Mouse (Mus musculus): ENCODE results near the gene Nos3. TPM values are rescaled to one million over a fixed set of nuclear protein-coding genes. Genes with fewer than 3 reads are reported as not detected.

Nos3 gene
- total RNA-seq (2021) = 1 to 10 TPM; 6.8 to 7.0 TPM
- long read RNA-seq, full-length matches to known transcripts = 31 of 40 reads
- long read RNA-seq, partial matches to known transcripts = 0 of 40 reads
- long read RNA-seq, other reads (novel, unspliced or antisense) = 9 of 40 reads

- DNase-seq (ENCODE audit: low spot score in 2 of 2) = no peak
Measured at GRCm38 (mm10) chr5:24364508-24364907, at the start of gene Nos3. TSS of gene Nos3 (plus strand) at chr5:24364810.

GRCm38 (mm10) chr5:24319776-24320466, 44.7 kb upstream of the Nos3 start:
- DNase-seq (ENCODE audit: low spot score in 2 of 2) = no peak

GRCm38 (mm10) chr5:24320467-24320813, 44.2 kb upstream of the Nos3 start:
- DNase-seq (ENCODE audit: low spot score in 2 of 2) = peak; percentile 35 to 37

DNA sequence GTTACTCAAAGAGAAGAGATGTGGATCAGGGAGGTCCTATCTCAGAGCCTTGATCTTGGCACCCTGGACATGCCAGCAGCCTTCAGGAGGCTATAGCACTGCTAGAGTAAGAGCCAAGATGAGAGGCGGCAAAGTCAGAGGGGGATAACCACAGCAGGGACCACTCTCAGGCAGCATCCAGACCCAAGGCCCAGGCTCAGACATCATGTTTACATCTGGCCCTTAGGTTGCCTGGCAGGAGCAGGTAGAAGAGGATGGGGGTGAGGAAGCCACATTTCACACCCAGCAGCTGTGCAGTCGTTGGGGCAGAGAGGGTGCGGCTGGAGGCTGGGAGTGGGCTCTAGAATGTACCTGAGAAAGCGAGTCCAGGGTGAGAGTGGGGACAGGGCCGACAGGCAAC, 43.7 kb upstream of the Nos3 start:
- no peak for DNase-seq (ENCODE audit: low spot score in 2 of 2)

DNA sequence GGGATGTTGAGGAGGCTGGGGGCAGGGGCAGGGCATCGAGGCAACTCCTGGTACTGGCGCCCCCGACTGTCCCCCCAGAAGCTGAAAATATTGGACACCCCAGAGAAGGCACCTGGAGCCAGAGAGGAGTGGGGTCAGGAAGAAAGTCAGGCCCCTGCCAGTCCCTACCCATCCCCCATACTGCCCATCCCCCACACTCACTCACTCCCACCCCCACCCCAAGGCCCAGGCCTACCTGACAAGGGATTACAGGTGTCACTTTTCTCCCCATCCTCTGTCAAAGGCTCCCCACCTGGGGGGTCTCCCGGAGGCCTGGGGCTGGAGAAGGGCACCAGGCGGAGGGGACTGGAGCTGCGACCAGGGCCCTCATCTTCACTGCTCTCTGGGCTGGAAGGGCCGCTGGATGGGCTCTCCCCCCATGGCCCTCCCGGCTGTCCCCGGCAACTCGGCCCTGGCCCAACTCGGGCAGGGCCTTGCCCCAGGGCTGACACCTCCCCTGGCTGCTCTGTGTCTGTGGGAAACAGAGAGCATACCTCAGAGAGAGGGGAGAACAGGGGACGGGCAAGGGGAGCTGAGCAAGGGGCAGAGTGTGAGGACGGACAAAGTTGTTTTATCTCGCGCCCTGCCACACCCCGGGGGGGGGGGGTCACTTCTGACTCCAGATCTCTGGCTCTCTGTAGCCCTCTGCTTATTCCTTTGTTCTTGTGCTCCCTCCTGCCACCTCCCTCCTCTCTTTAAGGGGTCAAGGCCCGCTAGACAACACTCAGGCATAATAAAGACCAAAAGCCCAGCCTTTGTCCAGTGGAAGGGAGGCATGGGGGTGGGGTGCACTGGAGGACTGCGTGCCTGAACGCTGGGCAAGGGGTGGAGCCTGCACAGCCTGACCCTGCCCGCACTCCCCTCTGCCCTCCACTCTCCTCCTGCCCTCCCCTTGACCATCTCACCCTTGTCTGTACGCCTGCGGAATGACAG, 42.6 kb upstream of the Nos3 start:
- no peak for DNase-seq (ENCODE audit: low spot score in 2 of 2)

GRCm38 (mm10) chr5:24325251-24325650, 39.4 kb upstream of the Nos3 start:
- no peak for DNase-seq (ENCODE audit: low spot score in 2 of 2)

GRCm38 (mm10) chr5:24326166-24326841, 38.3 kb upstream of the Nos3 start:
- DNase-seq (ENCODE audit: low spot score in 2 of 2) = no peak

DNA sequence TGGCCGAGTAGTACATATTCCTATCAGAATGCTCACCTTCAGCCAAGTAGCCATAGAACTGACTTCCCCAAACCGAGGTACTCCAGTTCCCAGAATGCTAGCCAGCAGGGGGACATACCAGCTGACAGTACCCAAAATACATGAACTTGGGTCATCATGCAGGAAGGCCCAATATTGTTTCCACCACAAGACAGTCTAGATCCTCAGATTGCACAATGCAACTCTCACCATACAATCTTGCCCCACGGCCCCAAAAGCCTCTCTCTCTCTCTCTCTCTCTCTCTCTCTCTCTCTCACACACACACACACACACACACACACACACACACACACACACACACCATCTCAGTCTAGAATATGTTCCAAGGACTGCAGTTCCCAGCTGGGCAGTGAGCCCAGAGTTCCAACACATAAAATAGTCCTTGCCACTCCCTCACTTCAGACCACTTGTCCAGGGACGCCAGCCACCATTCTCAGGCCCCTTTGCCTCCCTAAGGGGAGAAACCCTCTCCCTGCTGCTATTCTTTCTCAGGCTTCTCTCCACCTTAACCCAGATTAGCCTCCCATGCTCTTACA, 37.7 kb upstream of the Nos3 start:
- DNase-seq (ENCODE audit: low spot score in 2 of 2) = no peak

DNA sequence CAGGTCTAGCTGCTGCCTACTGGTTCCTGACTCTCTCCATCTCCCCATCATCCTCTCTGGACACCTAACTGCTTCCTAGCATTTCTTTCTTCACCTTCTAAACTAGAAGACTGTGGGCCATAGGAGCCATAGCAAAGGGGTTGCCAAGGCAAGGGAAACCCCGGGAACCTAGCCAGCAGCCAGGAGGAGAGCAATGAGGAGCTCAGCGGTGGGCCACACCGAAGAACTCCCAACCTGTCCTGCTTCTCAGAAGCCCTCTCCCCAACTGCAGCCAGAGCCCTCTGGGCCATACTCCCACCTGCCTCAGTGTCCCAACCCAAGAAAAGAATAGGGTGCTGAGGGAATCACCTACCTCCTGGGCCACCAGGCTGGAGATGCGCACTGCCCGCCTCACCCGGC, 35.8 kb upstream of the Nos3 start:
- DNase-seq (ENCODE audit: low spot score in 2 of 2) = no peak

- no peak for DNase-seq (ENCODE audit: low spot score in 2 of 2)
Measured at GRCm38 (mm10) chr5:24329212-24329964, 35.2 kb upstream of the Nos3 start.

DNA sequence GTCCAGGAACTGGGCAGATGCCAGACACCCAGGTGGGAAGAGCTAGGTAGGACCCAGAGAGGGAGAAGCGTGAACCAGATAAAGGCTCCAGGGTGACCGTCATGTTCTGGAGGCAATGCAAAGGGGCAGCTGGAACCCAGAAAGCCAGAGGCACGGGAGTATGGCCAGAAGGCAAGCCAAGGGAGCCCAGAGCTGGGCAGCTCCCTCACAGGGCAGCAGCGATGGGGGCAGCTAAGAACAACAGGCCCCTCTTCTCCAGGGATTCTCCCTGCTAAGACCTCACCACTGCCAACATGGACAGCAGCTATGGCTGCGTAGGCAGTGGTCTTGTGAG, 34.7 kb upstream of the Nos3 start:
- DNase-seq (ENCODE audit: low spot score in 2 of 2) = no peak

- no peak for DNase-seq (ENCODE audit: low spot score in 2 of 2)
Measured at GRCm38 (mm10) chr5:24332401-24332800, 32.2 kb upstream of the Nos3 start.

- no peak for DNase-seq (ENCODE audit: low spot score in 2 of 2)
Measured at GRCm38 (mm10) chr5:24334749-24335148, 29.9 kb upstream of the Nos3 start.

- peak in 1 of 2 experiments; percentile 52 for DNase-seq (ENCODE audit: low spot score in 2 of 2)
Measured at GRCm38 (mm10) chr5:24335888-24336511, 28.6 kb upstream of the Nos3 start.

DNA sequence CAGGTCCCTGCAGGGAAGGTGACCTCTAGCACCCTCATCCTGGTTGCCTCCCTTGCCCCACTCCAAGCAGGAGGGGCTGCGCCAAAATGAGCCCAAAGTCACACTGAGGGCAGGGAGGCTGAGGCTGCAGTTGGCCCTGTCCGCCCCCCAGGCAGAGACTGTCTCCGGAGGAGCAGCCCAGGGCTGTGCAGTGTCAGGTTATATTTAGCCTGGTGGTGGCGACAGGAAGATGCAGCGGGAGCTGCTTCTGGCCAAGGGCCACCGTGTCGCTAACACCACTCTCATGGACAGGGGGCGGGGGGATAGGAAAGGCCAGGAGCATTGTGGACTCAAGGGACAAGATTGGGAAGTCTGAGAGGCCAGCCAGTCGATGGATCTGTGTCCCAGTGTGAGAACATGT, 27.2 kb upstream of the Nos3 start:
- no peak for DNase-seq (ENCODE audit: low spot score in 2 of 2)

GRCm38 (mm10) chr5:24337821-24338220, 26.8 kb upstream of the Nos3 start:
- no peak for DNase-seq (ENCODE audit: low spot score in 2 of 2)

- no peak for DNase-seq (ENCODE audit: low spot score in 2 of 2)
Measured at GRCm38 (mm10) chr5:24342205-24342963, 22.2 kb upstream of the Nos3 start.

DNA sequence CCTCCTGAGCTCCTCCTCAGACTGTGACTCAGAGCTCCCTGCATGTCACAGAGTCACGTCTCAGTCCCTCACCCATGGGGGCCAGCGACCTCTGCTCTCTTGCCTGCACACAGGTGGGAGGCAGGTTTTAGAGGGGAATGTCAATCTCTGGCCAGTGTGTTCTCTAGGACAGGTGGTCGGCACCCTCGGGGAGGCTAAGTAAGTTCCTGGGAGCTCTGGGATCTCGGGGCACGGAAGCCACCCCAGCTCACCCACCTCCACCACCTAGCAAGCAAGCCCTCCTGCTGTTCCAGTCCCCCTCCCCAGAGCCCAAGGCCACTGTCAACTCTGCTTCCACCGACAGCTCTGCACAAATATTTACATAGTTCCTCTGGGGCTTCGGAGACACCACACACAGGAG, 21.6 kb upstream of the Nos3 start:
- DNase-seq (ENCODE audit: low spot score in 2 of 2) = no peak

- DNase-seq (ENCODE audit: low spot score in 2 of 2) = no peak
Measured at GRCm38 (mm10) chr5:24343379-24343778, 21.2 kb upstream of the Nos3 start.

Data from layer of hippocampus, adult 18-20 months (tissue).